Mouse (Mus musculus): ENCODE data around the gene Atp1a2.

The Atp1a2 gene

GRCm38 (mm10) chr1:172274547-172274946 is 23.3 kb downstream of the Atp1a2 start:
- ChIA-PET CTCF (interaction anchor here in 2 of 4 experiments (1.0 to 1.3 kb wide), 2 partner anchors 16 to 112 kb away, joined by 3 to 9 read pairs; no protein-coding TSS in a partner anchor), POLR2A (interaction anchor here in 2 of 4 experiments (0.7 to 3.0 kb wide), 6 partner anchors 10 to 981 kb away, joined by 3 to 10 read pairs (median 4); partner anchors contain the start of gene Igsf8 (in 1 of the 2))

DNA sequence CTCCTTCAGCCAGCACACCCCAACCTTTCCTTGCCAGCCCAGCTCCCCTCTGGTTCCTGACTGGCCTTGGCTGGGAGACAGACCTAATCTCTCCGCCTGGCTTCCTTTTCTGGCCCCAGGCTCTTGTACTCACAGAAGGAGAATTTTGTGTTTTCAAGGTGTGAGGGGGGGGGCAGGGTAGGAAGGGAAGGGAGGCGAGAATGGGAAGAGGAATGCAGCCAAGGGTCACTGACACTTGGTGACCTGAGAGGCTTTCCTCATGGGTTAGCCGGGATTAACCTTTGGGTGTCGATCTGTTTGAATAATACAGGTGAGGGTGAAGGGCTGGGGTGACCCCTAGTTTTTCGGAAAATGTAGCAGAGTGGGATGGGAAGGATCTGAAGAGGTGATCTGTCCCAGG is 23.7 kb downstream of the Atp1a2 start:
- CTCF ChIA-PET: interaction anchor here in 1 of 4 experiments (1.0 kb wide), 1 partner anchor 15 kb away, joined by 9 read pairs; no protein-coding TSS in a partner anchor
- POLR2A ChIA-PET: interaction anchor here in 2 of 4 experiments (0.8 to 3.0 kb wide), 7 partner anchors 8 to 50 kb away, joined by 3 to 10 read pairs (median 7); no protein-coding TSS in a partner anchor

- POLR2A ChIA-PET: interaction anchor here in 3 of 4 experiments (0.6 to 3.0 kb wide), 8 partner anchors 9 to 275 kb away, joined by 3 to 10 read pairs (median 4); partner anchors contain the start of gene Atp1a2 (in 1 of the 3)
- CTCF ChIA-PET: interaction anchor here in 1 of 4 experiments (1.2 kb wide), 1 partner anchor 51 kb away, joined by 3 read pairs; no protein-coding TSS in a partner anchor
These were observed 24.5 kb downstream of the Atp1a2 start for GRCm38 (mm10) chr1:172273386-172273785.

DNA sequence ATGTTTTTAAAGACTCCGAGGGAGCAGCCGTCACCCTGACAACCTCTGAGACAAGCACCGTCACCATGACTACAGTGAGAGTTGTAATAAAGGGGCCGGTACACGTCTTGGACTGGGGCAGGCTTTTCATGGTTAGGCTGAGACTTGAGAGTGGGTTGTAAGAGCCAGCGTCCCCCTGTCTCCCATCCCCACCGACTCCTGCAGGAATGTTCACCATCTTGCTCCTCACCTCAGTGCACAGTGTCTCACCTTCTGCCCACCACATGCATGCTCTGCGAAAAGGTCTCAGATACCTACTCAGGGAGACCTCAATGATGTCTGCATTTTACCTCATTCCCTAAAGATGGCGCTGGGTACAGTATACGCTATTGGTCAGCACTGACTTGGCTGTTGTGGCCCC is 26.1 kb downstream of the Atp1a2 start:
- ChIA-PET POLR2A (no interaction called here), CTCF (no interaction called here)

DNA sequence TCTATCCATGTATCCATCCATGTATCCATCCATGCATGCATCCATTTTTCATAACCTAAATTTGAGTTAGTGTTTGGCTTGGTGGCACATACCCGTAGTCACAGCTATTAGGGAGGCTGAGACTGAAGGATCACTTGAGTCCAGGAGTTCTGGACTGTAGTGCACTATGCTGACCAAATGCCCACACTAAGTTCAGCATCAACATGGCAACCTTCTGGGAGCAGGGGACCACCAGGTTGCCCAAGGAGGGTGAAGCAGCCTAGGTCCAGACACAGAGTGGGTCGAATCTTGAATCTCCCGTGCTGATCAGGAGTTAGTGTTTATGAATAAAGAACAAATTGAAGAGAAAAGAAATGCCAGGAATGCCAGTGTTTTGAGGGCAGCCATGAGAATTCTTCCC is 26.7 kb downstream of the Atp1a2 start:
- CTCF ChIA-PET: no interaction called here
- POLR2A ChIA-PET: interaction anchor here in 1 of 4 experiments (1.3 to 1.9 kb wide), 3 partner anchors 7 to 28 kb away, joined by 3 to 7 read pairs (median 5); no protein-coding TSS in a partner anchor

GRCm38 (mm10) chr1:172261477-172262078 is 36.3 kb downstream of the Atp1a2 start, which contains the start of gene Igsf8:
TSS of gene Igsf8 (plus strand) at chr1:172261641.
- CTCF ChIA-PET: interaction anchor here in 3 of 4 experiments (0.6 to 1.4 kb wide), 9 partner anchors 22 to 208 kb away, joined by 3 to 14 read pairs (median 4); partner anchors contain the start of gene Atp1a2 (in 1 of the 3)

DNA sequence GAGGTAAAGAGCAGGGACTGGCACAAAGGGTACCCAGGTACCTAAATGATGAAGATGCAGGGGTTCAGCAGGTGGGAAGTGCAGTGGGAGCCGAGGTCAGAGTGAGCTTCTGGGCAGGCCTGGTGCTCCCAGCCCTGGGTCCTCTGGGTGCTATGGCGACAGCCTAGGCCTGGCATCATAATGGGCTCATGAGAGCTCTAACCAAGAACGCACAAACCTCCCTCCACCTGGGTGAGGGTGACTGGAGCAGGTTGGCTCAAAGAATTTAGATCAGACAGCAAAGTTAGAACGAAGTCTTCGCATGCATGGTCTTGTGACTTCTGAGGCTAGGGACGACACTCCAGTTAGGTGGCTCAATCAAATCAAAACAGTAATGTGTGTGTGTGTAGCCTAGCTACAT is 39.5 kb downstream of the Atp1a2 start, which contains the start of gene Atp1a4:
TSS of gene Atp1a4 (minus strand) at position 101 of the 400 bp plus-strand sequence.
- POLR2A ChIA-PET: interaction anchor here in 2 of 4 experiments (0.8 to 2.6 kb wide), 16 partner anchors 9 to 111 kb away, joined by 3 to 13 read pairs (median 4); partner anchors contain the start of genes Dcaf8 (in 1 of the 2) and Pea15a (in 1 of the 2)
- CTCF ChIA-PET: interaction anchor here in 3 of 4 experiments (0.6 to 1.9 kb wide), 4 partner anchors 11 to 53 kb away, joined by 3 to 8 read pairs (median 3); no protein-coding TSS in a partner anchor

More at GRCm38 (mm10) chr1:172261477-172262078, 36.3 kb downstream of the Atp1a2 start, which contains the start of gene Igsf8:
- POLR2A ChIA-PET: interaction anchor here in 3 of 4 experiments (0.5 to 3.4 kb wide), 24 partner anchors 13 to 241 kb away, joined by 3 to 13 read pairs (median 3); partner anchors contain the start of genes Dcaf8 (in 1 of the 3), Ncstn (in 1 of the 3) and Nhlh1 (in 1 of the 3)

GRCm38 (mm10) chr1:172247679-172248078 is 50.2 kb downstream of the Atp1a2 start:
- CTCF ChIA-PET: interaction anchor here (0.6 to 2.9 kb wide), 32 partner anchors 8 to 693 kb away, joined by 3 to 16 read pairs (median 4); partner anchors contain the start of genes Atp1a4 (in 2 of the 4) and Pea15a (in 2 of the 4)

DNA sequence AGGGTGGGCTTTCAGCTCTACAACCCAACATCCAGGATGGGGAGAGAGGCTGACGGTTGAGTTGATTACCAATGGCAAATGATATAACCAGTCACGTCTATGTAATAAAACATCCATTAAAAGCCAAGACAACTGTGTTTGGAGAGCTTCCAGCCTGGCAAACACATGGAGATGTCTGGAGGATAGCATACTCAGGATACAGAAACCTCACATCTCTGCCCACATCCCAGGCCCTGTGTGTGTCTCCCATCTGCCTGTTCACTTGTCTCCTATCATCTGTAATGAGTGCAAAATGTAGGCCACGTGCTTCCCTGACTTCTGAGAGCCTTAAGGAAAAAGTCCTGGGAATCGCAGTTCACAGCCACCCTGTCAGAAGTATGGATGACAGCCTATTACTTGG is 50.6 kb downstream of the Atp1a2 start:
- ChIA-PET CTCF (interaction anchor here (0.6 to 2.9 kb wide), 27 partner anchors 8 to 693 kb away, joined by 3 to 16 read pairs (median 5); partner anchors contain the start of genes Pea15a (in 2 of the 4) and Atp1a4 (in 1 of the 4)), POLR2A (interaction anchor here in 2 of 4 experiments (0.7 to 2.7 kb wide), 11 partner anchors 9 to 102 kb away, joined by 3 to 13 read pairs (median 4); partner anchors contain the start of genes Pea15a (in 2 of the 2), Atp1a4 (in 1 of the 2) and Igsf8 (in 1 of the 2))

More at GRCm38 (mm10) chr1:172247679-172248078, 50.2 kb downstream of the Atp1a2 start:
- POLR2A ChIA-PET: interaction anchor here in 2 of 4 experiments (0.8 to 2.7 kb wide), 12 partner anchors 10 to 421 kb away, joined by 3 to 13 read pairs (median 4); partner anchors contain the start of genes Pea15a (in 2 of the 2), Atp1a4 (in 1 of the 2), Dcaf8 (in 1 of the 2) and Igsf8 (in 1 of the 2)

DNA sequence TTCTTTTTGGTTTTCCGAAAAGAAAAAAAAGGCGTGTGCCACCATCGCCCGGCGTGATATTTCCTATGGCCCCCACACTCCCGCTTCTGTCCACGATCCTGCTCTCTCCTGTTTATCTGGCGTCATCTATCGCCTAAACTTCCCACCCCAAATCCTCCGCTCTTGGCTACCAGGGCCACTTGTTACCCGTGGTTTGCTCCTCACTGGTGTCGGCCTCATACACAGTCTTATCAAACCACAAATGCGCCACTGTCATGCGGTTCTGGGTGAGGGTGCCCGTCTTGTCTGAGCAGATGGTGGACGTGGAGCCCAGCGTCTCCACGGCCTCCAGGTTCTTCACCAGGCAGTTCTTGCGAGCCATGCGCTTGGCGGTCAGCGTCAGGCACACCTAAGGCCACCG is 53.2 kb downstream of the Atp1a2 start:
- POLR2A ChIA-PET: interaction anchor here in 3 of 4 experiments (0.6 to 3.3 kb wide), 11 partner anchors 10 to 96 kb away, joined by 3 to 14 read pairs (median 4); partner anchors contain the start of genes Igsf8 (in 2 of the 3), Atp1a4 (in 1 of the 3) and Kcnj10 (in 1 of the 3)
- CTCF ChIA-PET: interaction anchor here in 2 of 4 experiments (1.3 to 2.0 kb wide), 8 partner anchors 16 to 634 kb away, joined by 3 to 14 read pairs (median 5); no protein-coding TSS in a partner anchor

DNA sequence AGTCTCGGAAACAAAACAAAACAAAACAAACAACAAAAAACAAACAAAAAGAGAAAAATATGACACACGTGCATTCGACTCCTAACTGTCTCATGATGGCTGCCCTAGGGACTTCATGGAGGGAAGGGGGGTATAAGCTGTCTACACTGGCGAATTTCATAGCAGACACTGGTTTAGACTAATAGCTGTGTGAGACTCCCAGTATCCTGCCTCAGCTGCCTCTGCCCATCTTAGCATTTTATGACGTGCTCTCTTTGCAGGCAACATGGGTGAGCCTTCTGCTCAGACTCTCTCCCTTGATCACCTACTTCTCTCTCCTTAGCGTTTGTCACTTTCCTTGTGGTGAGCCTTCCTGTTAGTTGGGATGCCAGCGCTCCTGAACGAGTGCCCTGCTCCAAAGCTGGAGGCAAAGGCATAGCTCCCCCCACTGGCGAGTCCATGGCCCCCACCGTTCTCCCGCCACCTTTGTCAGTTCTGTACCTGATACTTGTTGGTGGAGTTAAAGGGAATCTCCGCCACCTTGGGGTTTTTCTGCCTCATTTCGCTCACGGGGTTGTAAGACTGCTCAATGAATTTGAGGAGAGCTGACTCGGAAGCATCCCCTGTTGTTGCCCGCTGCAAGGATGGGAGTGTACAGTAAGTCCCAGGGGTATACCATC is 54.2 kb downstream of the Atp1a2 start:
- POLR2A ChIA-PET: interaction anchor here (0.6 to 3.3 kb wide), 28 partner anchors 11 to 332 kb away, joined by 3 to 14 read pairs (median 4); partner anchors contain the start of genes Dcaf8 (in 3 of the 4), Igsf8 (in 2 of the 4), Atp1a4 (in 1 of the 4) and Casq1 (in 1 of the 4)
- CTCF ChIA-PET: interaction anchor here in 3 of 4 experiments (0.5 to 2.0 kb wide), 20 partner anchors 16 to 633 kb away, joined by 3 to 14 read pairs (median 4); partner anchors contain the start of genes Dcaf8 (in 1 of the 3) and Pea15a (in 1 of the 3)

DNA sequence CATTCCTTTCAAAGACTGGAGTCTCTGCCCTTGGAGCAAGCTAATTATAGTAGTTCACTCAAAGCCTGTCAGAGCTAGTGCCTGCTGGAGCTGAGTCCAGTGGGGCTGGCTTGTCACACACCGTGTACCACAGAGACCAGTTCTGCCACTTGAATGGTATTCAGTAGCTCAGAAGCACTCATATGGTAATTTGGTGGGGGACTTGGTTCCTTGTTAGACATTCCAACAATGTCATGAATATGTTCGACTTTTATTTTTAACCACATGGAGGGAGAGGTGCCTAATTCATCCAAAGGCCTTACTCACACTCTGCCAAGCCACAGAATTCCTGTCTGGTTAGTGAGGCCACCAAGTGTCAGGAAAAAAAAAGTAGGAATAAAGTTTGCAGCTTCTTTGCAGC is 55.5 kb downstream of the Atp1a2 start:
- CTCF ChIA-PET: interaction anchor here in 2 of 4 experiments (0.6 to 1.7 kb wide), 4 partner anchors 69 to 123 kb away, joined by 3 to 4 read pairs (median 4); no protein-coding TSS in a partner anchor
- POLR2A ChIA-PET: interaction anchor here (0.6 to 2.7 kb wide), 31 partner anchors 9 to 222 kb away, joined by 3 to 14 read pairs (median 3); partner anchors contain the start of genes Dcaf8 (in 2 of the 4), Igsf8 (in 2 of the 4), Atp1a4 (in 1 of the 4) and Copa (in 1 of the 4)

- ChIA-PET CTCF (interaction anchor here in 2 of 4 experiments (0.6 to 0.7 kb wide), 3 partner anchors 103 to 180 kb away, joined by 3 to 5 read pairs (median 3); no protein-coding TSS in a partner anchor), POLR2A (interaction anchor here (0.6 to 1.8 kb wide), 18 partner anchors 9 to 221 kb away, joined by 3 to 9 read pairs (median 4); partner anchors contain the start of genes Igsf8 (in 1 of the 4) and Pea15a (in 1 of the 4))
These were observed 56.7 kb downstream of the Atp1a2 start for GRCm38 (mm10) chr1:172240945-172241708.

DNA sequence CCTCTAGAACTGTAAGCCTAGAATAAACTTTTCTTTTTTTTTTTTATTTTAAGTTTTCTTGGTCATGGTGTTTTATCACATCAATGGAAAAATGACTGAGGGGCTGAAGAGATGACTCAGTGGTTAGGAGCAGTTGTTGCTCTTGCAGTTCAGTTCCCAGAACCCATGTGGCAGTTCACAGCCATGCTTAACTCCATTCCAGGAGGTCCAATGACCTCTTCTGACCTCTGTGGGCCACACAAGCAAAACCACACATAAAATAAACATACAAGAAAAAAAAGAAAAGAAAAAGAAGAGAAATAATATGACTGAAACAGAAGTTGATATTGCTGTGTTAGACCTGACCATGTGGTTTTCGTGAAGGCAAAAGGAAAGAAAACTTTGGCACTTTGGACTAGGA is 68.6 kb downstream of the Atp1a2 start:
- ChIA-PET CTCF (no interaction called here), POLR2A (interaction anchor here in 1 of 4 experiments (1.0 to 1.5 kb wide), 2 partner anchors 11 to 51 kb away, joined by 3 to 4 read pairs; no protein-coding TSS in a partner anchor)

DNA sequence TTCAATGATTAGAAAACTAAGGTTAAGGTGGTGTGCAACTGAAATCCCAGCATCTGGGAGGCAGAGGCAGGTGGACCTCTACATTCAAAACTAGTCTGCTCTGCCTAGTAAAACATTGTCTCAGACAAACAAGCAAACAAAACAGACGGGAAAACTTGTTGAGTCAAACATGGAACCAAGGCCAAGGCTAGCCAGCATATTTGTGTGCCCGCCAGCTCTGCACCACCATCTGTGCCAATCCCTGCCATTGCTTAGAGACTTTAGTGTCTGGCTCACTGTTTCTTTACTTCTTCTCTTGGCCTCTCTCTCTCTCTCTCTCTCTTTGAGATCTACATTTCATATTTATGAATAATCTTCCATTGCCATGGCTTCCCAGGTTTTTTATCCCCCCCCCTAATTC is 69.7 kb downstream of the Atp1a2 start:
- POLR2A ChIA-PET: interaction anchor here in 1 of 4 experiments (0.6 to 1.5 kb wide), 5 partner anchors 9 to 291 kb away, joined by 3 to 4 read pairs (median 3); no protein-coding TSS in a partner anchor
- CTCF ChIA-PET: interaction anchor here in 1 of 4 experiments (0.6 kb wide), 1 partner anchor 335 kb away, joined by 4 read pairs; no protein-coding TSS in a partner anchor
